ENCODE assay signal across 23 mouse cellular contexts in genomic region chr10:18350781-18351180, GRCm38 (mm10). TPM values are rescaled to one million over a fixed set of nuclear protein-coding genes. Genes with fewer than 3 reads are reported as not detected.
DNase-seq lines count a peak whose midpoint lies in the region; ATAC-seq and TF ChIP-seq lines count a peak whose summit lies in the region.
"Had no signal": no experiment of that assay in that cellular context is flagged by ENCODE, and none has a peak within 500 bp of the region (broad histone marks: within the 10 kb centered on the region; RNA-seq: fewer than 3 reads in every experiment).

No protein-coding gene starts in this region.

- 75% methylated on average over 4 of the region's 4 CpGs for WGBS in intestine, embryonic 15.5 days
- WGBS in intestine, embryonic 16.5 days, result 72% methylated on average over 4 of the region's 4 CpGs
- WGBS in lung, postnatal 0 days, result 63% methylated on average over 4 of the region's 4 CpGs
- 72% methylated on average over 4 of the region's 4 CpGs for WGBS in stomach, embryonic 16.5 days

- no peak for TF ChIP-seq CTCF in lung, postnatal 0 days (IDR thresholded peaks at IDR 0.05)

- no peak overlapping the region for H3K4me3 ChIP-seq in intestine, embryonic 15.5 days (replicated peaks)
- no peak overlapping the region for H3K4me3 ChIP-seq in intestine, embryonic 16.5 days (ENCODE audit: low read length)
- H3K4me3 ChIP-seq in lung, postnatal 0 days (ENCODE audit: low read depth, low read length), result no peak overlapping the region
- H3K4me3 ChIP-seq in stomach, embryonic 16.5 days (replicated peaks; ENCODE audit: low read length), result no peak overlapping the region
- H3K4me3 ChIP-seq: embryonic facial prominence, embryonic 15.5 days; erythroblast, embryonic 14.5 days; forebrain, embryonic 10.5 days; gastrocnemius, adult 2 months; heart, embryonic 13.5 days had no signal

- DNase-seq in lung, postnatal 0 days (ENCODE audit: low spot score), result peak; percentile 84
- no peak for DNase-seq in lung, postnatal 14 days
- peak; percentile 36 for DNase-seq in lung, postnatal 25 days (ENCODE audit: low spot score)
- DNase-seq in thymus, postnatal 25 days, result no peak
- DNase-seq in right cerebral cortex, postnatal 36 days (ENCODE audit: low spot score in 2 of 2), result no peak
- DNase-seq: adrenal gland, postnatal 14 days; cerebellum, adult 11-12 months; cerebellum, adult 9-10 months; cerebellum, postnatal 25 days; gastrocnemius, adult 2 months; gastrocnemius, postnatal 25 days; heart, postnatal 36 days had no signal

- H3K4me2 ChIP-seq in intestine, embryonic 15.5 days (replicated peaks), result no peak overlapping the region
- no peak overlapping the region for H3K4me2 ChIP-seq in intestine, embryonic 16.5 days (ENCODE audit: low read depth, low read length)
- H3K4me2 ChIP-seq in lung, postnatal 0 days (replicated peaks; ENCODE audit: low read depth, low read length), result no peak overlapping the region
- peak overlapping the region; percentile 14; the same call in 1 of the 2 replicates for H3K4me2 ChIP-seq in stomach, embryonic 16.5 days (ENCODE audit: low read depth, low read length)
- H3K4me2 ChIP-seq: embryonic facial prominence, embryonic 15.5 days; heart, embryonic 13.5 days had no signal

- H3K27ac ChIP-seq in intestine, embryonic 15.5 days, result no peak overlapping the region
- no peak overlapping the region for H3K27ac ChIP-seq in intestine, embryonic 16.5 days (ENCODE audit: low read length)
- H3K27ac ChIP-seq in lung, postnatal 0 days (ENCODE audit: low read length), result no peak overlapping the region
- peak overlapping the region; percentile 81 for H3K27ac ChIP-seq in stomach, embryonic 16.5 days (ENCODE audit: low read length)
- H3K27ac ChIP-seq: embryonic facial prominence, embryonic 15.5 days; forebrain, embryonic 10.5 days; gastrocnemius, adult 2 months; heart, embryonic 13.5 days had no signal

- no peaks in the 10 kb centered on the region for H3K36me3 ChIP-seq in intestine, embryonic 15.5 days
- no peaks in the 10 kb centered on the region for H3K36me3 ChIP-seq in intestine, embryonic 16.5 days (ENCODE audit: control insufficient read depth, insufficient read depth, low read length)
- H3K36me3 ChIP-seq in lung, postnatal 0 days (ENCODE audit: insufficient read depth, low read length), result no peaks in the 10 kb centered on the region
- no peaks in the 10 kb centered on the region for H3K36me3 ChIP-seq in stomach, embryonic 16.5 days (ENCODE audit: control insufficient read depth, insufficient read depth, low read length)
- H3K36me3 ChIP-seq: embryonic facial prominence, embryonic 15.5 days; forebrain, embryonic 10.5 days; heart, embryonic 13.5 days had no signal

- H3K4me1 ChIP-seq in intestine, embryonic 15.5 days (replicated peaks), result no peaks in the 10 kb centered on the region
- peaks cover 3% of the 10 kb centered on the region for H3K4me1 ChIP-seq in intestine, embryonic 16.5 days (ENCODE audit: control insufficient read depth, insufficient read depth, low read length)
- H3K4me1 ChIP-seq in lung, postnatal 0 days (ENCODE audit: insufficient read depth, low read depth, low read length), result no peaks in the 10 kb centered on the region
- peaks cover 4% of the 10 kb centered on the region; the same call in 1 of the 2 replicates for H3K4me1 ChIP-seq in stomach, embryonic 16.5 days (ENCODE audit: control insufficient read depth, insufficient read depth, low read length)

- peak; percentile 45 for ATAC-seq in intestine, embryonic 15.5 days
- no peak; the same call in 1 of the 2 replicates for ATAC-seq in intestine, embryonic 16.5 days
- ATAC-seq in lung, postnatal 0 days, result peak; percentile 89
- ATAC-seq in stomach, embryonic 16.5 days (ENCODE audit: insufficient read depth, low FRiP score), result peak; percentile 89
- ATAC-seq: activated CD4-positive, CD25-positive, alpha-beta regulatory T cell, adult 4 months; forebrain, embryonic 14.5 days; Patski had no signal

- no peak overlapping the region for H3K9ac ChIP-seq in intestine, embryonic 15.5 days
- H3K9ac ChIP-seq in intestine, embryonic 16.5 days (ENCODE audit: low read depth, low read length), result no peak overlapping the region
- no peak overlapping the region for H3K9ac ChIP-seq in lung, postnatal 0 days (replicated peaks; ENCODE audit: low read depth)
- no peak overlapping the region for H3K9ac ChIP-seq in stomach, embryonic 16.5 days (ENCODE audit: low read length)
- H3K9ac ChIP-seq: embryonic facial prominence, embryonic 15.5 days; heart, embryonic 13.5 days had no signal

- no peaks in the 10 kb centered on the region for H3K9me3 ChIP-seq in intestine, embryonic 15.5 days
- H3K9me3 ChIP-seq in intestine, embryonic 16.5 days (ENCODE audit: control insufficient read depth, low read length), result no peaks in the 10 kb centered on the region
- no peaks in the 10 kb centered on the region for H3K9me3 ChIP-seq in lung, postnatal 0 days (ENCODE audit: low read length)
- no peaks in the 10 kb centered on the region for H3K9me3 ChIP-seq in stomach, embryonic 16.5 days (replicated peaks; ENCODE audit: control insufficient read depth, low read length)
- H3K9me3 ChIP-seq: embryonic facial prominence, embryonic 15.5 days; forebrain, embryonic 10.5 days; heart, embryonic 13.5 days had no signal

- TF ChIP-seq EP300 in lung, postnatal 0 days (IDR thresholded peaks at IDR 0.05), result peak; percentile 67

- H3K27me3 ChIP-seq in intestine, embryonic 15.5 days (replicated peaks), result no peaks in the 10 kb centered on the region
- H3K27me3 ChIP-seq in intestine, embryonic 16.5 days (replicated peaks; ENCODE audit: control insufficient read depth, insufficient read depth, low read length), result no peaks in the 10 kb centered on the region
- no peaks in the 10 kb centered on the region for H3K27me3 ChIP-seq in lung, postnatal 0 days (replicated peaks; ENCODE audit: insufficient read depth, low read length)
- no peaks in the 10 kb centered on the region for H3K27me3 ChIP-seq in stomach, embryonic 16.5 days (ENCODE audit: control insufficient read depth, insufficient read depth, low read length)
- H3K27me3 ChIP-seq: CH12.LX; embryonic facial prominence, embryonic 15.5 days; heart, embryonic 13.5 days; Patski had no signal

RNA-seq across cellular contexts. Expression of gene Nhsl1, which starts 32.0 kb away (rescaled TPM):
- 9.2 and 10.0 TPM in 2 replicates for polyA plus RNA-seq in intestine, embryonic 15.5 days (2015; fragmentation: Nextera tagmentation; extraction: Ambion mirVana)
- 8.1 and 9.3 TPM in 2 replicates for polyA plus RNA-seq in intestine, embryonic 16.5 days (2015; fragmentation: Nextera tagmentation; extraction: Ambion mirVana)
- 1.9 and 3.0 TPM in 2 replicates for polyA plus RNA-seq in lung, postnatal 0 days (2015; fragmentation: Nextera tagmentation; extraction: Ambion mirVana)
- 7.0 and 7.5 TPM in 2 replicates for polyA plus RNA-seq in stomach, embryonic 16.5 days (2015; fragmentation: Nextera tagmentation; extraction: Ambion mirVana)
- polyA plus RNA-seq: erythroblast, embryonic 14.5 days had no signal

Comparison
In these comparisons a context has a peak if more than half of its experiments do, and no peak if none do; other contexts are left out.
1. DNase-seq: peak in lung, postnatal 0 days (single experiment) and lung, postnatal 25 days (single experiment); none in lung, postnatal 14 days (single experiment), thymus, postnatal 25 days (single experiment) and right cerebral cortex, postnatal 36 days (0 of 2).